Mouse (Mus musculus) adrenal gland, adult 2 months (tissue): ENCODE measurements at regions not wholly inside any gene's neighbourhood (a gene's known extent, or its start where the extent isn't known, plus 50 kb on each side); places are given as distances from the start of the nearest gene placed in this dataset.
A peak's percentile ranks its signal among the peaks of the same experiment; 100 is the strongest.

Experiments used
- DNase-seq: peaks from one replicate; pipeline ENCODE4 v3.0.0; 2021
- microRNA-seq, 2 experiments: library from miRNA; unstranded; fragments of <30 nt; microRNA quantifications; one replicate each; pipeline ENCODE4 v1.2.0; 2021

GRCm38 (mm10) chr1:195312426-195312825 lies 135.9 kb upstream of the Cr2 start:
- no peak for DNase-seq

GRCm38 (mm10) chr1:195285076-195285475 lies 108.6 kb upstream of the Cr2 start:
- no peak for DNase-seq

GRCm38 (mm10) chr1:195241496-195241895 lies 65.0 kb upstream of the Cr2 start:
- DNase-seq, result peak; percentile 93

GRCm38 (mm10) chr1:195232658-195233057 lies 56.1 kb upstream of the Cr2 start:
- DNase-seq, result peak; percentile 51

GRCm38 (mm10) chr1:195227007-195227406 lies 50.5 kb upstream of the Cr2 start:
- no peak for DNase-seq

Small RNA genes in the stretch of these regions (microRNA-seq; reads per million reads assigned to microRNA genes)
- gene Gm24802, result 0 reads per million in 2 experiments
